Mouse (Mus musculus) testis, adult 10 weeks (tissue): ENCODE data around the gene Nup214. TPM values are rescaled to one million over a fixed set of nuclear protein-coding genes. Genes with fewer than 3 reads are reported as not detected.

Experiments used
- polyA plus RNA-seq: library from polyadenylated mRNA; stranded (reverse); fragments of 350-450 nt; fragmentation: Illumina TruSeq; extraction: RNeasy Lipid Tissue Mini Kit (QIAGEN cat#74804); gene quantifications from one replicate; pipeline ENCODE4 v1.2.3, GENCODE M21; 2014; ENCODE audit warnings: low read depth, low replicate concordance

Nup214 gene
- 87.2 TPM for polyA plus RNA-seq

DNA sequence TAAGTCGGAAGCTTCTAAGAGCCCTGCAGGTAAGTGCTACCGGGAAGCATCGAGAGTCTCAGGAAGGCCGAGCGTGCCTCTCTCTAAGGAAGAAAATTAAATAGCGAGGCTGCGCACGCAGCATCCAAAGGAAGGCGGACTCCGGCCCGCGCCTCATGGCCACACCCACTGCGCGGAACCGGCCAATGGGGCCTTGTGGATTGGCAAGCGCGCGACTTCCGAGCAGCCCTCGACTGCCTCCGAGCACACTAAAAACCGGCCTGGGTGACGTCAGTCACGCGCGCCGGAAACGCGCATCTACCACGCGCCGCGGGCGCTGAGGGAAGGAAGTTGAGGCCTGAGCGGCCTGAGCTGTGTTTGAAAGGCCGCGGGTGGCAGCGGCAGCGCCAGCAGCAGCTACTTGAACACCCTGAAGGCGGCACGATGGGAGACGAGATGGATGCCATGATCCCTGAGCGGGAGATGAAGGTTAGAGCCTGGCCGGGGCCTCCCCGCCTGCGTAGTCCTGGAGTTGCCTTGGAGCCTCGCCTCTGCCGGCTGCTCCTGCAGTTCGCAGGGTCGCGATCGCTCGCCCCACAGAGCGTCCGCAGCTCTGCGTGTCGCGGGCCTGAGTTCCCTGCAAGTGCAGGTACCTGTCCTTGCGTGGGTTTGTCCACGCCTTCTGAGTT is at the start of gene Nup214:
Gene Nup214, plus strand, starts transcription at position 296 of the 668 bp plus-strand sequence.

GRCm38 (mm10) chr2:31950058-31950871 is 24.0 kb upstream of the Nup214 start, which contains the start of gene Aif1l:
TSS of gene Aif1l (plus strand) at chr2:31950139.

DNA sequence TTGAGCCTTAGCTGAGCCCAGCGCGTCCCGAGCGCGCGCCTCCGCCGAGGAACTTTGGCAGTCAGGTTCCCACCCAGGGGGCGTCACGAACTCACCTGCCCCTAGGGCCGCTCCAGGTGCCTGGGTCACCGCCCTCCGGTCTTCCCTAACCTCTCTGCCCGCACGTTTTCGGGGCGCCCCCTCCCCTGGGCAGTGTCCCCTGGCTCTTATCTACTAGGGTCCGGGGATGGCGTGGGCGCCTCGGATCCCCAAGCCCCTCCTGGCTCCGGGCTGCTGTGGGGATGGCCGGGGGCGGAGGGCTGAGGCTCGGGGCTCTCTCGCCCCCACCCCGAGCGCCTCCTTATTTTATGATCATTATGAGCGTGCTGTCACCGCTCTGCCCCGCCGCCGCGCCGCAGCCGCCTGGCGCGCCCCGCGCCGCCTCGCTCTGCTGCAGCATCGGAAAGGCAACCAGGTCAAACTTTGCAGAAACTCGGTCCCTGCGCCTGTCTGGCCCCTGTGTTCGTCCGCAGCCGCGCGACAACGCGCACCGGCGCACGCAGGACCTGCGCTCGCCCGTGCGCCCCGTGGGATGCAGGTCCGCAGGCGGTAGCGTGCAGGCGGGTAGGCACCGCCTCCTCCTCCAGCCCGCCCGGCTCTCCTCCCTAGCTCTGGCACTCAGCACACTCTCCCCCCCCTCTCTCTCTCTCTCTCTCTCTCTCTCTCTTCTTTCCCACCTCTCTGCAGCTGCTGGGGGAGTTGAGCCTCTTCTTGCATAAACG is 110.1 kb downstream of the Nup214 start, which contains the start of gene Fam78a:
Gene Fam78a, minus strand, starts transcription at position 747 of the 761 bp plus-strand sequence.

GRCm38 (mm10) chr2:32095351-32096121 is 121.3 kb downstream of the Nup214 start, which contains the start of gene Plpp7:
TSS of gene Plpp7 (plus strand) at chr2:32095528.

Other genes with a start within 250 kb of the Nup214 start
- not detected for gene Qrfp, start 163.9 kb upstream of the Nup214 start, polyA plus RNA-seq
- not detected for gene Fibcd1, start 128.4 kb upstream of the Nup214 start, polyA plus RNA-seq
- 1.1 TPM for gene Lamc3, start 87.1 kb upstream of the Nup214 start, polyA plus RNA-seq
- 1.7 TPM for gene Aif1l, start 24.3 kb upstream of the Nup214 start, polyA plus RNA-seq
- gene Fam78a, start 110.4 kb downstream of the Nup214 start, polyA plus RNA-seq = 30.4 TPM
- 0.38 TPM for gene Plpp7, start 121.1 kb downstream of the Nup214 start, polyA plus RNA-seq
- gene Prrc2b, start 176.6 kb downstream of the Nup214 start, polyA plus RNA-seq = 2.2 TPM